Mouse (Mus musculus) megakaryocyte progenitor cell, adult 5-6 weeks (primary cell): Measurements from ENCODE around the gene Obsl1. TPM values are rescaled to one million over a fixed set of nuclear protein-coding genes. Genes with fewer than 3 reads are reported as not detected.

ENCODE experiments used
- ATAC-seq: replicated peaks from 2 replicates; pipeline ENCODE4 v1.8.0; 2016; ENCODE audit warnings: mild to moderate bottlenecking, moderate TSS enrichment, inconsistent platforms; ENCODE audit not compliant: poor library complexity
- total RNA-seq, 2 experiments: library from RNA; stranded (forward) in 1 of 2; stranded (reverse) in 1 of 2; fragments of 157-497, 149-512 nt in 1 of 2; fragments of 200-1000 nt in 1 of 2; gene quantifications; 2 replicates each; pipeline versions ENCODE4 v1.2.3 to v1.2.4; 2015 to 2017

Gene Obsl1
- total RNA-seq, 2 experiments from 2014 or later, result 1.0 TPM; not detected in 1

- no peak for ATAC-seq
Measured at GRCm38 (mm10) chr1:75519576-75519975, 13.3 kb upstream of the Obsl1 start.

GRCm38 (mm10) chr1:75518427-75518826 is 12.2 kb upstream of the Obsl1 start:
- ATAC-seq, result no peak

- ATAC-seq, result no peak
Measured at GRCm38 (mm10) chr1:75517984-75518383, 11.7 kb upstream of the Obsl1 start.

- no peak for ATAC-seq
Measured at GRCm38 (mm10) chr1:75516703-75517380, 10.6 kb upstream of the Obsl1 start.

GRCm38 (mm10) chr1:75512550-75512949 is 6.3 kb upstream of the Obsl1 start:
- no peak for ATAC-seq

GRCm38 (mm10) chr1:75511437-75512210 is 5.4 kb upstream of the Obsl1 start:
- ATAC-seq, result no peak

GRCm38 (mm10) chr1:75510154-75510553 is 3.9 kb upstream of the Obsl1 start:
- no peak for ATAC-seq

GRCm38 (mm10) chr1:75509586-75509985 is 3.3 kb upstream of the Obsl1 start:
- no peak for ATAC-seq

- ATAC-seq, result no peak
Measured at GRCm38 (mm10) chr1:75507006-75507405, 754 bp upstream of the Obsl1 start, which contains the start of gene Inha. Gene Inha, plus strand, starts transcription at chr1:75507077.

- no peak; the same call in 1 of the 2 replicates for ATAC-seq
Measured at GRCm38 (mm10) chr1:75505159-75505955, 895 bp downstream of the Obsl1 start.

- no peak for ATAC-seq
Measured at GRCm38 (mm10) chr1:75504256-75505045, 1.8 kb downstream of the Obsl1 start.

GRCm38 (mm10) chr1:75503651-75503980 is 2.6 kb downstream of the Obsl1 start:
- ATAC-seq, result no peak

GRCm38 (mm10) chr1:75502945-75503650 is 3.2 kb downstream of the Obsl1 start:
- no peak for ATAC-seq

- no peak for ATAC-seq
Measured at GRCm38 (mm10) chr1:75501905-75502304, 4.3 kb downstream of the Obsl1 start.

GRCm38 (mm10) chr1:75499441-75499840 is 6.8 kb downstream of the Obsl1 start:
- no peak for ATAC-seq

GRCm38 (mm10) chr1:75498897-75499296 is 7.4 kb downstream of the Obsl1 start:
- no peak for ATAC-seq

- peak; percentile 86 for ATAC-seq
Measured at GRCm38 (mm10) chr1:75494878-75495548, 11.2 kb downstream of the Obsl1 start.

GRCm38 (mm10) chr1:75492579-75493170 is 13.6 kb downstream of the Obsl1 start:
- ATAC-seq, result no peak
